Mouse (Mus musculus): ENCODE results near the gene Fcgrt.
A peak's percentile ranks its signal among the peaks of the same experiment; 100 is the strongest.
"Not testable (repeated sequence)": the region's sequence is repeated elsewhere in the genome, so short reads cannot be mapped to it uniquely, and the experiment has no call there.

Gene Fcgrt

GRCm38 (mm10) chr7:45103652-45104180, at the start of gene Fcgrt:
Gene Fcgrt, minus strand, starts transcription at chr7:45103851.
- no peak for DNase-seq

DNA sequence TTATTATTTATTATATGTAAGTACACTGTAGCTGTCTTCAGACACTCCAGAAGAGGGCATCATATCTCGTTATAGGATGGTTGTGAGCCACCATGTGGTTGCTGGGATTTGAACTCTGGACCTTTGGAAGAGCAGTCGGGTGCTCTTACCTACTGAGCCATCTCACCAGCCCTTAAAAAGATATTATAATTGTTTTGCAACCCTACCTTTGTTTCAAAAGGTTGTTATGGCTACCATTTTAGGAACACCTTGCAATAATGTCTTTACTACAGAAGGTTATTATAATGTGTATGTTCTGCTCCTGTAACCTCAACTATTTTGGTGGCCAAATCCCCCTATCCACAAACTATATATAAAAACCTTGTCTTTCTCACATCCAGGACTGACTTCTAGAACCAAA, 49.4 kb upstream of the Fcgrt start:
- not testable (repeated sequence) for DNase-seq

DNA sequence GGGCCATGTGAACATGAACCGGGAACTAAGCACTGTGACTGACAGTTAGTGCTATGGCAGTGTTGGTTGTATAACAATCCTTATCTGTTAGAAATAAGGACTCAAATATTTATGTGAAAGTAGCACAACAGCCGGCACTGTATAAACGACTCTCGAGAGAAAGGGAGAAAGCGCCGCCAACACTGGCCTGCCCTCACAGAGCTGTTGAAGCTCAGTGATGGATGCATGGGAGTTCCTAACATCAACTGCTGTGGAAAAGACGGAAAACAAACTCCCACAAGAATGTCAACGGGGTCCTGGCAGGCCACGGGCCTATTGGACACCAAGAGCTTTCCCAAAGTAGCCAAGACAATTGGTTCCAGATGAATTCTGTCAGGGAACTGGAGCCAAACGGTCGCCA, 47.7 kb upstream of the Fcgrt start:
- DNase-seq, result no peak

DNA sequence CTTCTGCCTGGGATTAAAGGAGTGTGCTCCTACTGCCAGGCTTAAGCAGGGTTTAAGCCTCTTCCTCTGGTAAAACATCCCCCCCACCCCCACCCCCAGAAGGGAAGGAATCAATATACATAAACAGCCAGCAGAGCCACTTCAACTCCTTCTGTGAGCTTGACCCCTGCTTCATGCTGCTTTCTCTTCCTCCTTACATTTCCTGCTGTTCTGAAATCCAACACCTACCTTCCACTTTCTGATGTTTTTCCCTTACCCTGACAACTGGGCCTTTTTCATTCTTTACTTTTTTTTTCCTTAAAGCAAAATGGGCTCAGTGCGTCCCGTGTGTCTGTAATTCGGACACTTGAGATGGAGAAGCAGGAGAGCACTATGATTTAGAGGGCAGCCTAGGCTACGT, 46.7 kb upstream of the Fcgrt start:
- no peak for DNase-seq

- DNase-seq, result no peak
Measured at GRCm38 (mm10) chr7:45149545-45149944, 45.9 kb upstream of the Fcgrt start.

- DNase-seq, result no peak
Measured at GRCm38 (mm10) chr7:45148534-45149098, 45.0 kb upstream of the Fcgrt start.

GRCm38 (mm10) chr7:45147899-45148298, 44.2 kb upstream of the Fcgrt start:
- no peak for DNase-seq

DNA sequence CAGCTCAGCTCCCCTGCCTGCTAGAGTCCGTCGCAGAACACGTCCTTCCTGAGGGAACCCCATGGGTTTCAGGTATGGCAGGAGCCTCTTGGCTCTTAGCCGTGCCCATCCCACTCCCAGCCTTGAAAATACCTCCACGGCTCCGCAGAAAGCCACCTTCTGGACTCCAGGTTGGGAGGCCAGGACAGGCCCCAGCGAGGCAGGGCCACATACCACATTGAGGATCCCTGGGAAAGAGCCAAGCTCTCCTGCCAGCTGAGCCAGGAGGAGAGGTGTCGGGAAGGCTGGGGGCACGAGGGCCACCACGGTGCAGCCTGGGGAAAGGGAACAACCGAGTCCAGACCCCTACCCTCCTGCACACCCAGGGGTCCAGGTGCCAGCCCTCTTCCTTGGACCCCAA, 43.6 kb upstream of the Fcgrt start:
- no peak for DNase-seq

GRCm38 (mm10) chr7:45145460-45145859, 41.8 kb upstream of the Fcgrt start:
- DNase-seq, result no peak

- no peak for DNase-seq
Measured at GRCm38 (mm10) chr7:45144368-45145174, 40.9 kb upstream of the Fcgrt start.

GRCm38 (mm10) chr7:45141914-45142313, 38.3 kb upstream of the Fcgrt start:
- DNase-seq, result no peak

- DNase-seq, result no peak
Measured at GRCm38 (mm10) chr7:45141319-45141718, 37.7 kb upstream of the Fcgrt start.

- no peak for DNase-seq
Measured at GRCm38 (mm10) chr7:45139904-45140723, 36.5 kb upstream of the Fcgrt start.

DNA sequence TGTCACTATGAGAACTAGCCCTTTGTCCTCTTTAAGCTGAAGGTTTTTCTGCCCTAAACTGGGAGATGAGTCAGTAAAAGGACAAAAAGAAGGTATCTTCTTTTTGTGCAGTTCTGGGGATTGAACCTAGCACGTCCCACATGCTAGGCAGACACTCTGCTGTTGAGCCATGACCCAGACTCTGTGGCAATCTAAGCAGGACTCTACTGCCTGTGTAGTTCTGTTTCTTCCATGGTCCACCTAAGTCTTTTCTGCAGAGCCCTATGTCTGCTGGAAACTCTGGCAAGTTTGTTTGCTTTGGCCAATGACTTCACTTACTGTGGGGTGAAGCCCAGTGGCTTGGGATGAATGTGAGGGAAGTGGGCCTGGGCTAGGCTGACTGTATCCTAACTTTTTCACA, 34.8 kb upstream of the Fcgrt start:
- no peak for DNase-seq

GRCm38 (mm10) chr7:45137171-45138006, 33.7 kb upstream of the Fcgrt start:
- DNase-seq, result no peak

GRCm38 (mm10) chr7:45135993-45136567, 32.4 kb upstream of the Fcgrt start, which contains the start of the genes Gm45713 and Flt3l:
Gene Gm45713, minus strand, starts transcription at chr7:45136231.
Gene Flt3l, minus strand, starts transcription at chr7:45136432.
- peak; percentile 77 for DNase-seq

DNA sequence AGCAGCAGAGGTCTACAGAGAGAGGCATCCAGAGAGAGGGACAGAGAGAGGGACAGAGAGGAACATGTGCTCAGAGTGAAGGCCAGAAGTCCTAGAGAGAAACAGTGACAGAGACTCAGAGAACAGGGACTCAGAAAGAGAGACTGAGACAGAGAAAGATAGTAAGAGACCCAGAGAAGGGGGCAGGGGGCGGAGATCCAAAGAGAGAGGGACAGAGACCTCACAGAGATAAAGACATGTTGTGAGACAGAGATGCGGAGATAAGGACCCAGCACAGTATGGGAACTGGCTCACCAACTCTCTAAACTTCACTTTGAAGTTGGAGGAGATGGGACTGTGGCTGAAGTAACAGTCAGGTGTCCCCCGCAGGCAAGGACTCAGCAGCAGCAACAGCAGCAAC, 31.7 kb upstream of the Fcgrt start:
- no peak for DNase-seq

GRCm38 (mm10) chr7:45134544-45135026, 30.9 kb upstream of the Fcgrt start:
- DNase-seq, result no peak

DNA sequence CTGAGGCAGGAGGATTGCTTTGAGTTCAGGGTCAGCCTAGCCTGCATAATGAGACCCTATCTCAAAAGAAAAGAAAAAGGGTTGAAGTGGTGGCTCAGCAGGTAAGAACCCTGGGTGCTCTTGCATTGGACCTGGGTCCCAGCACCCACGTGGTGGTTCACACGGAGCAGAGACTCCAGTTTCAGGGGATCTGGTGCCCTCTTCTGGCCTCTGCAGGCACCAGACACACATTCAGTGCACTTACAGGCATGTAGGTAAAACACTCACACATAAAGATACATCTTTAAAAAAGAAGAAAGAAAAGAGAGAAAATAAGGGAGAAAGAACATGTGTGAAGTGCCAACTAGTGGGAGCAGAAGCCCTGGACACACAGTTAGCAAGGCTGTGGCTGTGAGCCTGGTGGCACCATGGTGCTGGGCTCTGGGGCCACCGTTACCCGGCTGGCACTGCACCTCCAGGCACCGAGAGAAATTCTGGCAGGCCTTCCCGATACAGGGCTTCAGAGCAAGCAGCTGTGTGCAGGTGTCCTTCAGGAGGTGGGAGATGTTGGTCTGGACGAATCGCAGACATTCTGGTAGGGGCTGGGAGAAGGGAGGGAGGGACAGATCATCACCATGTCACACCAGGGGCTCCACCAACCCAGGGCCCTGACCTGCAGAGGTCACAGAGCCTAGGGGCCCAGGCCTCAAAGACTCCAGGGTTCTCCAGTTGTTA, 30.0 kb upstream of the Fcgrt start:
- DNase-seq, result no peak

GRCm38 (mm10) chr7:45131850-45132249, 28.2 kb upstream of the Fcgrt start:
- no peak for DNase-seq

Measured in right cerebral cortex, postnatal 4 days (tissue).